Mouse (Mus musculus) heart, adult 10 weeks (tissue): Measurements from ENCODE around the gene Tmf1. TPM values are rescaled to one million over a fixed set of nuclear protein-coding genes. Genes with fewer than 3 reads are reported as not detected.

Experiments
- polyA plus RNA-seq: library from polyadenylated mRNA; stranded (reverse); fragments of 350-450 nt; fragmentation: Illumina TruSeq; extraction: RNeasy Lipid Tissue Mini Kit (QIAGEN cat#74804); gene quantifications from one replicate; pipeline ENCODE4 v1.2.3, GENCODE M21; 2014; ENCODE audit warnings: low read depth, low replicate concordance

Gene Tmf1
- polyA plus RNA-seq = 15.9 TPM

DNA sequence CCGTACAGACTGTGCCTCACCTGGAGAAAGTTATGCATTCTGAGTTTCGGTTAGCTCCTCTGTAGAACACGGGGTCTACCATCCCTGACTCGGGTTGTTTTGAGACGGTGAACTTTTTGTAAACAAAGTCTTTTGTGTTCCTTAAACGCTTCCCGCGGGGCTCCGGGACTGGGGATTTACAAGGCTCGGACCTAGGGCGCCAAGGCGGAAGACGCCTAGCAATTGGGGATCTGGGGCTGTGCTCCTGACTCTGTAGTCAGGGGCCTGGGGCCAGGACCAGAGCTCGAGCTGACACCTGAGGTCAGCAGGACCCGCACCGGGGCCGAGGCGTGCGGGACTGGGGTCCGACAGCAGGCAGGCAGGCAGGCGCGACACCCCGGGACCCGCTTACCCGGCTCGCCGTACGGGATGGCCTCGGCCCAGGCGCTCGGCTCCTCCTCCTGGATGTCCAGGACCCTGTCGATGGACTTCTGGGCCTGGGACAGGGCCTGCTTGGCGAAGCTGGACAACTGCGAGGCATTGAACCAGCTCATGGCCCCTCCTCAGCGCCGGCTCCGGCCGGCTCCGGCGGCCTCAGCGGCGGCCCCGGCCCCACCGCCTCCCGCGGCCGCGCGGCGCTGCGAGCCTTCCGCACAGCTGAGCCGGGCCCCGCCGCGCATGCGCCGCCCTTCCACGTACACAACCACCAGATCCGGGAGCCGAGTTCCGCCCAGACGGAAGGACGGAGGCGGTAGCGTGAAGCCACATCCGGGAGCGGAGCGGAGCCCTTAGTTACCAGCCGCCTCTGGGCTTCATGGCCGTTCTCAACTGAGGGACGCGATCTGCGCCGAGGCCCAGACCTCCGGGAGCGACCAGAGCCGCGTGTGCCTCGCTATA is at the start of gene Tmf1:
Gene Tmf1 (minus strand): TSS at position 632 of the 876 bp plus-strand sequence.

DNA sequence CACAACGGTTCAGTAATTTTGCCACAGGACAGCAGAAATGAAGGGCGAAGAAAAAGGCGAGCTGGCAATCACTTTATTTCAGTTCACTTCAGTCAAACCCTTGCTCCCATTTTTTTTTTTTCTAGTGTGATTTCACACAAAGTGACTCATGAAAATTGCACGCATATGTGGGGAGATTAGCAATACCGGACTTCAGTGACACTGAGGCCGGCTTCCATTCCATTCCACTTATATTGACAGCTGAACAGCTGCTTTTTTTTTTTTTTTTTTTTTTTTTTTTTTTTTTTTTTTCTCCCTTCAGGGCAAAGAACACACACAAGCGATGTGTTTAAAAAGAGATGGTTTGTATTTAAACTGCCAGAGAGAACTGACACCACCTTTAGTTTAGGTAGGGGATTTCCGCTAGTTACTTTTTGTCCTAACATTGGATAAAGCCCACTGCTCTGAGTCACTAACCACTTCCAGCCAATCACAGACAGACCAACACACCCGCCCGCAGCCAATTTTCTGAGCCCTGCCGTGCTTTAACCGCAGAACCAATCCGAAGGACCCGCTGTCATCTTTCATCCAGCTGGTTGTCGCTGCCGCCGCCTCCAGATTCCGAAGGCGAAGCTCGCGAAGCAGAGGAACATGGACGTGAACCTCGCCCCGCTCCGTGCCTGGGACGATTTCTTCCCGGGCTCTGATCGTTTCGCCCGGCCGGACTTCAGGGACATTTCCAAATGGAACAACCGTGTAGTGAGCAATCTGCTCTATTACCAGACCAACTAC is 31.5 kb upstream of the Tmf1 start, which contains the start of gene Arl6ip5:
Gene Arl6ip5 (plus strand): TSS at position 499 of the 771 bp plus-strand sequence.

DNA sequence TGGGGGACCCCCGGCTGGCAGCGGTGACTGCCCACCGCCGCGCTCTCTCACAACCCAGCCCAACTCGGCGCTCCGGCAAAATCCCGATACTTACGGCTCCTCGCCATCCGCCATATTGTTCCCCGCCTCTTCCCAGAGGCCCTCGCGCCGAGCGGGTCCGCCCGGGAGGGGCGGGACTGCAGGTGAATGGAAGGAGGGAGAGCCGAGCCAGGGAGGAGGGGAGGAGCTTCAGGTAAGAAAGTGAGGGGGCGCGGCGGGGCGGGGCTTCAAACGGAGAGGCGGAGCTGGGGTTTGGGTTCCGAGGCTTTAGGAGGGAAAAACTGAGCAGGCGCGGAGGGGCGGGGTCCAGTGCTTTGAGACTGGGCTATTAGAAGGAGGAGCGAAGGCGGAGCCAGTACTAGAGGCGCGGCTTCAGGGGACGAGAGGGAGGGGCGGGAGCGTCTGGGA is 26.5 kb upstream of the Tmf1 start, which contains the start of gene Uba3:
Gene Uba3 (minus strand): TSS at position 209 of the 447 bp plus-strand sequence.

DNA sequence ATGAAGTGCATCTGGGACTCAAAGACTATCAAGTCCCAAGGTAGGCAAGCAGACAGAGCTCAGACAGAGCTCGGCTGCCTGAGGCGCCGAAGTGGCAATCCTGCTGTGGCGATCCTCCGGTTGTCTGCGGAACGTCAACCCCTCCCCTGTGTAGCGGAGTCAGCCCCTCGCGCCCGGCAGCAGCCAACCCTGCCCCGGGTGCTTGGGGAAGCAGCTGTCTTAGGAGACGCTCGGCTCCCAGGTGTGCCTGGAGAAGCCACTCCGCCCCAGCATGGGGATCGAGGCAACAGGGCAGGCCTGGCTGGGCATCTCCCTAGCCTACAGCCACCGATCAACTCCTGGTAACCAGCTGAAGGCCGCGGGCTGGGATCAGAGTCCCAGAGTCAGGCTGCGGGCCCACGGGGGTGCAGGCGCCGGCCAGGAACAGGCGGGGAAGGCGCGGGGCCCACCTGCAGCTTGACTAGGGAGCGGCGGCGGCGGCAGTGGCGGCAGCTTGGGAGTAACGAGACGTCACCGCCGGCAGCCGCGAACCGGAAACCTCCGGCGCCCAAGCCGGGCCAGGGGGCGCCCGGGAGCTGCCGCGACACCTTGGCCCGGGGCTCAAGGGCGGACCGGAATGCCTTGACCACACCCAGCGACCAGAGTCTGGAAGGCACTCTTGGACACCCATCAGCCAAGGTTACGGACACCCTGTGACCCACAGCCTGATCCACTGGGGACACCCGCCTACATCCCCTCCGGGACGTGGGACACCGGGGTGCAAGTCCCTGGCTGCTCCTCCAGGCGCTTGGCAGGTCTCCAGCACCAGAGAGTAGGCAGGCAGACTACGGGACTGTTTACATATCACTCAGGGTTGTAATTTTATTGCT is 30.3 kb downstream of the Tmf1 start, which contains the start of gene Eogt:
Gene Eogt (minus strand): TSS at position 800 of the 869 bp plus-strand sequence.

Other genes with a start within 250 kb of the Tmf1 start
- gene Fam19a4, start 118.7 kb downstream of the Tmf1 start, polyA plus RNA-seq = not detected
- gene Eogt, start 29.9 kb downstream of the Tmf1 start, polyA plus RNA-seq = 12.6 TPM
- 67.4 TPM for gene Uba3, start 26.5 kb upstream of the Tmf1 start, polyA plus RNA-seq
- gene Arl6ip5, start 31.6 kb upstream of the Tmf1 start, polyA plus RNA-seq = 125 TPM
- gene Lmod3, start 73.6 kb upstream of the Tmf1 start, polyA plus RNA-seq = 96.6 TPM